Mouse (Mus musculus): ENCODE measurements around the gene AU022252. TPM values are rescaled to one million over a fixed set of nuclear protein-coding genes. Genes with fewer than 3 reads are reported as not detected.
A peak's percentile ranks its signal among the peaks of the same experiment; 100 is the strongest.

AU022252 gene
- polyA plus RNA-seq, 1 experiment from 2014 or later = 32.5 TPM

DNA sequence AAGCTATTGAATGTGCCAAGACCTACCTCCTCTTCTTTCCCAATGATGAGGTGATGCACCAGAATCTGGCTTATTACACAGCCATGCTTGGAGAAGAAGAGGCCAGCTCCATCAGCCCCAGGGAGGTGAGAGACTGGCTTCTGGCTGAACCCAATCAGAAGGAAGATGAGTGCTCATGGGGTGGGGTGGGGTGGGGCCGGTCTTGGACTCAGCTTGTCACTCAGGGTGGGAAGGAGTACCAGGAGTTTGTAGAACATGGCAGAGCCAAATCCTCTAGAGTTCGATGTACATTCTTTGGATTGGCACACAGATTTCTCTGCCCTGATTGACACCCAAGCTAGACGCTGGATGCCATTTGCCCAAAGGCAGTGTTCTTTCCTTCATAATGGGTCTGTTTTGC, 6.1 kb upstream of the AU022252 start:
- 80% methylated on average over 3 of the region's 3 CpGs for WGBS
- no peak overlapping the region; the same call in 1 of the 2 replicates for H3K9ac ChIP-seq
- H3K4me1 ChIP-seq (replicated peaks) = peaks cover 19% of the 10 kb centered on the region
- H3K4me3 ChIP-seq = no peak overlapping the region
- H3K4me2 ChIP-seq = no peak overlapping the region
- H3K27ac ChIP-seq = no peak overlapping the region
- 0 out of 2 replicates have a peak, but pooled peaks have one; percentile 21 for ATAC-seq (ENCODE audit: low FRiP score)
- peaks cover 49% of the 10 kb centered on the region for H3K36me3 ChIP-seq
- no peaks in the 10 kb centered on the region for H3K9me3 ChIP-seq
- no peaks in the 10 kb centered on the region for H3K27me3 ChIP-seq

DNA sequence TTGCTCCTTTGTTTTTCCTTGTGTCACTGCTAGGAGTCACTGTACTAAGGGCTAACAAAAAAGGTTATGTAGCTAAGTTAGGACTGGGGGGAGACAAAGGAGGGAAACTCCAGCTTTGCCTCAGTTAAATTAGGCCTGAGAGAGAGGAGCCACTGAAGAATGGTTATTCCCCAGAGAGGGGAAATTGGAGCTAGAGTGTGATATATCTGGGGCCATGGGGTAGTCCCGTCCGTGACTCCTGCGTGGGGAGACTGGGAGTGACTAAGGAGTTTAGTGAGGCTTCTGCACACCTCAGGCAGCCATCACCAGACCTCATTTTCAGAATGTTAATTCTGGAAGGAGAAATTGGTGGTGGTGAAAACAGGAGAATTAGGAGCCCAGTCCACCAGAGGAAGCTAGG, 1.8 kb upstream of the AU022252 start:
- peaks cover 27% of the 10 kb centered on the region for H3K4me1 ChIP-seq (replicated peaks)
- peak overlapping the region; percentile 93 for H3K4me2 ChIP-seq
- peak overlapping the region; percentile 92 for H3K4me3 ChIP-seq
- peak overlapping the region; percentile 86 for H3K9ac ChIP-seq
- H3K9me3 ChIP-seq = no peaks in the 10 kb centered on the region
- H3K36me3 ChIP-seq = peaks cover 19% of the 10 kb centered on the region
- no peak overlapping the region for H3K27ac ChIP-seq
- H3K27me3 ChIP-seq = no peaks in the 10 kb centered on the region
- 84% methylated on average over 3 of the region's 3 CpGs for WGBS
- ATAC-seq (ENCODE audit: low FRiP score) = no peak

DNA sequence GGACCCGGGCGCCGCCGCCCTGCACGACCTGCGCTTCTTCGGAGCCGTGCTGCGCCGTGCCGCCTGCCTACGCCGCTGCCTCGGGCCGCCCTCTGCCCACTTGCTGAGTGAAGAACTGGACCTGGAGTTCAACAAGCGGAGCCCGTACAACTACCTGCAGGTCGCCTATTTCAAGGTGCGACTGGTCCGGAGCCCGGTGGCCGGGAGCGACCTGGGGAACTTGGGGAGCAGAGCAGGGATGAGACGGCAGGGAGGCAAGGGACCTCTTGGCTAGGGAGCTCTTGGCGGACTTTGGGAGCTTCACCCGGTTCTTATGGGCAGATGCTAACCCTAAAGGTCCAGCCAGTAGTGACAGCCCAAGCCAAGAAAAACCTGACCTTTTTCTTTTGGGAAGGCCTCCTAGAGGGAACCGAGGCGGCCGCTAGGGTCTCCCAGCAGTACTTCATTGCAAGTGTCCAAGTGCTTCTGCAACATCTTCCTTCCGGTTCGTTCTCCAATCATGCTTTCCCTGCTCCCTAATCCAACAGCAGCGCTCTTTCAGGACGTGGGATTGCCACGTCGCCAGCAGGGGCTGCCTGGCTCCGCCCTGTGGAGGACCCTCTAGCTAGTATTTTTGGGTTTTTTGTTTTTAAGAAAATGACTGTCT, 867 bp upstream of the AU022252 start:
- Histone ChIP-seq H3K4me2 (peak overlapping the region; percentile 93), H3K4me3 (peak overlapping the region; percentile 92), H3K27me3 (no peaks in the 10 kb centered on the region), H3K9ac (peak overlapping the region; percentile 86), H3K27ac (peak overlapping the region; percentile 77), H3K36me3 (peaks cover 20% of the 10 kb centered on the region), H3K9me3 (no peaks in the 10 kb centered on the region), H3K4me1 (replicated peaks) (peaks cover 27% of the 10 kb centered on the region)
- WGBS = under 1% methylated on average over 36 of the region's 36 CpGs
- ATAC-seq (ENCODE audit: low FRiP score) = peak; percentile 11

DNA sequence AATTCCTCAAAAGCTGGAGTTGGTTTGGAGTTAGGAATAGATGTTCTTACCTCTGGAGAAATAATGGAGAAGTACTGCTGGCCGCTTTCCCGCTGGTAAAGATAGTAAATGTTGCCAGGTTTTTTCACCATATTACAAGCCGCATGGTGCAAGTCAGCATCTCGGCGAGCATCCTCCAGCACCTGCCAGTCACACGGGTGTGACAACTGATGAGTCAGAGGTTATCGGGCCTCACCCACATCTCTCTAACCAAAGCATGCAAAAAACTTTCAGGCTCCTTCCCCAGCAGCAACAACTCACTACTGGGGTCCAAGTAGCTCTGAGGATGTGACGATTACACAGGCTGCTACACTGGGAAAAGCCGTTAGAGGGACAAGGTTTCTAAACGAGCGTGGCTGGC, 5.8 kb downstream of the AU022252 start:
- no peak for ATAC-seq (ENCODE audit: low FRiP score)
- H3K4me3 ChIP-seq = no peak overlapping the region
- WGBS = 97% methylated on average over 11 of the region's 11 CpGs

DNA sequence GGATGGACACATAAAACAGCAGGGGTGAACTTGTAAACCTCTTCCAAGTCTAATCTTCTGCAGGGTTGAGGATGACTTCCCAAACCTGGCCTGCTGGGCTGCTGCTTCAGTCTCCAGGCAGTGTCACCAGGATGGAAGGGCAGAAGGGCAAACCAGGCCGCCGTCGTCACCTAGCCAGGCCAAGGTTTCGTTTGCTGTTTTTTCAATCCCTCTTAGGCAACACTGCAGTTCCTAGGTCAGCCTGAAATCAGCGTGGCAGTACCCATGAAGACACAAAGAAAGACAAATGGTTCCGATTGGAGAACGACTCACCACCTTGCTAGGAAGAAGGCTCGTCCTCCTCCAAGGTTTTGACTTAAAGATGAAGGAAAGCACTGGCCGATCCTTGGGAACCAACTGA, 6.8 kb downstream of the AU022252 start:
- Histone ChIP-seq H3K27ac (no peak overlapping the region), H3K9me3 (no peaks in the 10 kb centered on the region), H3K36me3 (peaks cover 53% of the 10 kb centered on the region), H3K4me3 (no peak overlapping the region), H3K27me3 (no peaks in the 10 kb centered on the region), H3K4me2 (no peak overlapping the region), H3K9ac (no peak overlapping the region; the same call in 1 of the 2 replicates), H3K4me1 (replicated peaks) (no peaks in the 10 kb centered on the region)
- 94% methylated on average over 9 of the region's 9 CpGs for WGBS
- ATAC-seq (ENCODE audit: low FRiP score) = no peak

More for the DNA sequence above, 5.8 kb downstream of the AU022252 start:
- no peak overlapping the region for H3K4me2 ChIP-seq
- peaks cover 5% of the 10 kb centered on the region for H3K4me1 ChIP-seq (replicated peaks)
- H3K27ac ChIP-seq = no peak overlapping the region
- H3K9ac ChIP-seq = no peak overlapping the region
- H3K27me3 ChIP-seq = no peaks in the 10 kb centered on the region
- peaks cover 53% of the 10 kb centered on the region for H3K36me3 ChIP-seq
- no peaks in the 10 kb centered on the region for H3K9me3 ChIP-seq

DNA sequence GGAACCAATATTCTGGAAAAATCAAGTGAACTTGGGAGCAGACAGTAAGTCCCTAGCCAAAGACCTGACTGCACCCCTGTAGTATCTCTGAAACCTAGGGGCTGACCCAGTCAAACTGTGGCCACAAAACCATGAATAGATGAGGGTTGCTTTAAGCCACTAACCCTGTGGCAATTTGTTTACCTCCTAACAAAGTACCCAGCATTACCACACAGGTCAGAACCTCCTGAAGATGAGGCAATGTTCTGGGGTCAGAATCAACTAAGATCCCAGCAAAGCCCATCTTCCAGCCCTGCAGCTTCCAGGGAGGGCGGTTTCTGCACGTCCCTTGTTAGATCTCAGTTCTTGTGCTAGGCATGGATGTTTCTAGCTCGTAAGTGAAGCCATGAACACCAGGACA, 8.0 kb downstream of the AU022252 start:
- Histone ChIP-seq H3K27me3 (no peaks in the 10 kb centered on the region), H3K4me1 (replicated peaks) (no peaks in the 10 kb centered on the region), H3K27ac (no peak overlapping the region), H3K9ac (no peak overlapping the region), H3K4me3 (no peak overlapping the region), H3K4me2 (no peak overlapping the region), H3K9me3 (no peaks in the 10 kb centered on the region), H3K36me3 (peaks cover 53% of the 10 kb centered on the region)
- ATAC-seq (ENCODE audit: low FRiP score) = no peak
- WGBS = 98% methylated on average over 3 of the region's 3 CpGs

DNA sequence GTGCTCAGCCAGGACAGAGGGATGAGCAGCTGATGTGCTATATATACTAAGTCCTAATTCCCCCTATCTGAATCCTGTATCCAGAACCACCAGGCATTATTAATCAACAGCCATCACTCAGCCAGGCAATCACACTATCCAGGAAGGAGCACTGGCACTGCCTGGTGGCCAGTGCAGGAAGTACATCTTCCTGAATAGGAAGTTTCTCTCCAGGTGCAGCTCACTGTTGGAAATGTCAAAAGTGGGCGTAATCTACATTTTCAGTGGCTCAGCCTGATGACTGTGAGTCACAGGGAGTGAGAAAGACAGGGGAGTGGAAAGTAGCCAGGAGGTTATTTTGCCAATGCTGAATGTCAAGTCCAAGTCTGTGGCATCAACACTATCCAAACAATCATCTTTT, 8.8 kb downstream of the AU022252 start:
- no peak overlapping the region for H3K4me2 ChIP-seq
- WGBS = 81% methylated on average over 1 of the region's 1 CpGs
- H3K36me3 ChIP-seq = peaks cover 53% of the 10 kb centered on the region
- no peaks in the 10 kb centered on the region for H3K9me3 ChIP-seq
- H3K27me3 ChIP-seq = no peaks in the 10 kb centered on the region
- no peaks in the 10 kb centered on the region for H3K4me1 ChIP-seq (replicated peaks)
- H3K9ac ChIP-seq = no peak overlapping the region
- no peak for ATAC-seq (ENCODE audit: low FRiP score)
- no peak overlapping the region for H3K27ac ChIP-seq
- no peak overlapping the region for H3K4me3 ChIP-seq

DNA sequence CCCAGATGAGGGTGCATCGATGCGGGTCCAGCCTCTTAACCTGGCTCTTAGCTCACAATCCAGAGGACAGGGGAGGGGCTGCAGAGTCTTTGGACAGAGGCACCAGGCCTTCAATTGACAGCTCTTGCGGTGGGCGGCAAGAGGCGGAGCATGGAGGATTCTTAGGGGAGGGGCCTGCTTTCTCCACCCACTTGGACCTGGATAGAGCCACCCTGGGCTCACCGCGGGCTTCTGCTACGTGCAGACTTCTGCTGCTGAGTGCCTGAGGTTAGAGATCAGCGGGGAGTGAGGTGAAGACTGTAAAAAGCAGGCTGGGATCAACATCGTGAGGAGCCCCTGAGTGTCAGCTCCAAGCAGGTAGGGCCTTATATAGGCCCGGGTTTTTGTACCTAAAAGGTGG, 14.3 kb downstream of the AU022252 start, which contains the start of gene Tmem269:
Tmem269 (minus strand) TSS at position 49 of the 400 bp plus-strand sequence.
- Histone ChIP-seq H3K4me2 (no peak within 1 kb of the TSS), H3K4me1 (replicated peaks) (0 out of 2 replicates have a peak, but pooled peaks cover 9% of the 10 kb centered on the region), H3K27me3 (no peaks in the 10 kb centered on the region), H3K4me3 (no peak within 1 kb of the TSS), H3K27ac (no peak within 1 kb of the TSS), H3K9me3 (no peaks in the 10 kb centered on the region), H3K36me3 (peaks cover 4% of the 10 kb centered on the region), H3K9ac (no peak within 1 kb of the TSS; the same call in 1 of the 2 replicates)
- 13% methylated on average over 11 of the region's 11 CpGs for WGBS
- ATAC-seq (ENCODE audit: low FRiP score) = no peak

DNA sequence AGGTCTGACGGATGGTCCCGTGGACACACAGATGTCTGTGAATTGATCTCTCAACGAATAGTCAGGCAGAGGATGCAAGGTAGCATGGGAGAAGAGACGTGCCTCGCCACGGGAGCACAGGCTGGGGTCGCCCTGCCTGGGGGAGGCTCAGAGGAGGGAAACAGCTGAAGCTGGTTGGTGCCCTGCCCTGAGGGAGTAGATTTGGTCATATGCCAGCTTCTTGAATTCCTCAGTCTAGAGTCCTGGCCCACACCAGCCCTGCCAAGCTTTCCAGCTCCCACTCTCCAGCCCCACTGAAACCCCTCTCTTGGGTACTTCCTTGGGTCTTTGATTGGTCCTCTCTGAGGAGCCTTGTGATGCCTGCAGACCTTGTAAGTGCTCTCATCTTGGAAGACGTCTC, 15.8 kb downstream of the AU022252 start:
- Histone ChIP-seq H3K36me3 (no peaks in the 10 kb centered on the region), H3K4me3 (no peak overlapping the region), H3K27me3 (no peaks in the 10 kb centered on the region), H3K4me2 (no peak overlapping the region), H3K9ac (no peak overlapping the region), H3K27ac (no peak overlapping the region), H3K9me3 (no peaks in the 10 kb centered on the region), H3K4me1 (replicated peaks) (0 out of 2 replicates have a peak, but pooled peaks cover 9% of the 10 kb centered on the region)
- 73% methylated on average over 8 of the region's 8 CpGs for WGBS
- ATAC-seq (ENCODE audit: low FRiP score) = no peak; the same call in 1 of the 2 replicates

DNA sequence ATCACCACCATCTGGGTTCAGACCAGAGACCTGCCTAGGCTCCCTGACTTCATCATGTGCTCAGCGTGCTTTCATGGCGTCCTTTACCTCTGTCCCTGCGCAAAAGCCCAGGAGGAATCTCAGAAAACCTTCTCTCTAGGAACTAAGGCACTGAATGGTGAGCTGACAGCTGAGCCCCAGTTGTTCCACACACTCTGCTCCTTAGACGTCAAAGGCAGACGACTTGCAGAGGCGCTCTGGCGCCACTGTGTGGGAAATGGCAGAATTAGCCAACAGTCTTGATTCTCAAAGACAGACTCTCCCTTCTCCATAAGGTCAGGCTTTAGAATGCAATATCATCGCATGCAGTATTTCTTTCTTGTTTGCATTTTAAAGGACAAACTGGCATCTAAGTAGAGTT, 27.8 kb downstream of the AU022252 start:
- Histone ChIP-seq H3K36me3 (peaks cover 19% of the 10 kb centered on the region), H3K9me3 (no peaks in the 10 kb centered on the region), H3K27ac (no peak overlapping the region), H3K4me3 (no peak overlapping the region), H3K4me2 (no peak overlapping the region), H3K4me1 (replicated peaks) (0 out of 2 replicates have a peak, but pooled peaks cover 12% of the 10 kb centered on the region), H3K27me3 (no peaks in the 10 kb centered on the region), H3K9ac (no peak overlapping the region)
- WGBS = 19% methylated on average over 8 of the region's 8 CpGs
- ATAC-seq (ENCODE audit: low FRiP score) = peak; percentile 64

DNA sequence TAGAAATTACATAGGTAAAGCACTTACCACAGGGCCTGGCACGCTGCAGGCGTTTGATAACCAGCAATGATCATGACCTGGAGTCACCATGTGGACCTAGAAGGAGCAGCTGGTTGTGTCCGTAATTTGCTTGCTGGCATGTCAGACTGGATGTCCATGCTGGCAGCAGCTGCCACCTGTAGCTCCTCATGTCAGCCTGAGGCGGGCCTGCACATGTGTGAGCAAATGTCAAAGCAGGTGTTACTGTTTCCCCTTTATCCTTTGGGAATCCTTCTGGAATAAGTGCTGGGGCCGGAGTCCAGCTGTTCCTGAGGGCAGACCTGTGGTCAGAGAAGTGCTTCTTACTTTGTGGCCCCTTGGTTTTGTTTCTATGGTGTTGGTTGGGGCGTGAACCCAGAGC, 34.4 kb downstream of the AU022252 start:
- Histone ChIP-seq H3K4me3 (no peak overlapping the region), H3K9ac (0 out of 2 replicates have a peak overlapping the region, but pooled peaks have one; percentile 51), H3K27me3 (no peaks in the 10 kb centered on the region), H3K9me3 (no peaks in the 10 kb centered on the region), H3K27ac (no peak overlapping the region; the same call in 1 of the 2 replicates), H3K36me3 (peaks cover 19% of the 10 kb centered on the region), H3K4me2 (peak overlapping the region; percentile 75; the same call in 1 of the 2 replicates), H3K4me1 (replicated peaks) (peaks cover 29% of the 10 kb centered on the region)
- ATAC-seq (ENCODE audit: low FRiP score) = no peak
- WGBS = 80% methylated on average over 6 of the region's 6 CpGs

DNA sequence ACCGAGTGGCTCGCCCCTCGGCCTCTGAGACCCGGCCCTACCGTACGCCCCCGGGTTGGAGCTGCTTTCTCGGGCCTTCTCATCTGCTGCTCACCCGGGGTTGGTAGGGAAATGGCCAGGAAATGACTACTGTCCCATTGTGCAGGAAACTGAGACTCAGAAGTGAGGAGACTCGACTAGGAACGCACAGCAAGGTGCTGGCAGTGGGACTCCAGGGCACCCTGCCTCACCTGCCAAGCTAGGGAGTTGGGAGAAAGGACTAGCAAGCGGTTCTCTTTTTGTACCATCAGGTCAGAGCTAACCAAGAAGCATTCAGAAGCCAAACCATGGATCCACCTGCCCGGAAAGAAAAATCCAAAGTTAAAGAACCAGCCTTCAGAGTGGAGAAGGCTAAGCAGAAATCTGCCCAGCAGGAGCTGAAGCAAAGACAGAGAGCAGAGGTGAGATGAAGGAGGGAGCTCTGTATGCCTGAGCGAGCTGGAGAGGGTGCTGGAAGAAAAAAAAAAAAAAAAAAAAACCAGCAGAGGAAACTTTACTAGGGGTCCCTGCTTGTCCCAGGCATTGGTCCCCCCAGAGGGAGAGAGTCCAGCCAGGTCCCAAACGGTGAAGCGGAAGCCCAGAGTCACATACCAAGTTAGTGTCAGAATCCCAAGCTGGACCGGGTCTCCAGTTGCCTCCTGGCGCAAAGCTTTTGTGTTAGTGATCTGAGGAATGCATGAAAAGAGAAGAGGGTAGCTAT, 36.8 kb downstream of the AU022252 start:
- 0 out of 2 replicates have a peak, but pooled peaks have one; percentile 7 for ATAC-seq (ENCODE audit: low FRiP score)
- Histone ChIP-seq H3K36me3 (peaks cover 5% of the 10 kb centered on the region), H3K4me1 (replicated peaks) (peaks cover 29% of the 10 kb centered on the region), H3K9ac (peak overlapping the region; percentile 85), H3K27me3 (no peaks in the 10 kb centered on the region), H3K27ac (peak overlapping the region; percentile 88), H3K4me2 (peak overlapping the region; percentile 75), H3K4me3 (peak overlapping the region; percentile 75), H3K9me3 (no peaks in the 10 kb centered on the region)
- WGBS = 6% methylated on average over 18 of the region's 18 CpGs

Data from hindbrain, embryonic 13.5 days (tissue).